Mouse (Mus musculus): ENCODE results near the gene Gusb. TPM values are rescaled to one million over a fixed set of nuclear protein-coding genes. Genes with fewer than 3 reads are reported as not detected.
"Not testable (repeated sequence)": the region's sequence is repeated elsewhere in the genome, so short reads cannot be mapped to it uniquely, and the experiment has no call there.

Gene Gusb
- polyA plus RNA-seq, 1 experiment from 2014 or later = 83.0 TPM

- peaks cover 26% of the 10 kb centered on the region for H3K36me3 ChIP-seq (ENCODE audit: insufficient read depth)
- H3K4me1 ChIP-seq (ENCODE audit: insufficient read depth); ATAC-seq (ENCODE audit: insufficient read depth); H3K9me3 ChIP-seq (ENCODE audit: low read depth, low read length); H3K27me3 ChIP-seq (ENCODE audit: insufficient read depth, low read length); H3K27ac ChIP-seq (ENCODE audit: low read depth); H3K4me2 ChIP-seq; H3K4me3 ChIP-seq (ENCODE audit: low read depth, low read length); DNase-seq; H3K9ac ChIP-seq: not testable (repeated sequence)
- peak; percentile 37 for TF ChIP-seq CTCF (IDR thresholded peaks at IDR 0.05; ENCODE audit: low read depth)
- 56% methylated on average over 2 of the region's 2 CpGs for whole genome bisulfite sequencing
Observed at GRCm38 (mm10) chr5:130036300-130036699, 33.5 kb upstream of the Gusb start.

GRCm38 (mm10) chr5:130033869-130034268 is 31.0 kb upstream of the Gusb start:
- no peak for DNase-seq
- no peak for ATAC-seq (ENCODE audit: insufficient read depth)
- Histone ChIP-seq H3K4me2 (no peak overlapping the region), H3K9me3 (ENCODE audit: low read depth, low read length) (no peaks in the 10 kb centered on the region), H3K9ac (no peak overlapping the region), H3K4me3 (ENCODE audit: low read depth, low read length) (no peak overlapping the region), H3K4me1 (ENCODE audit: insufficient read depth) (no peaks in the 10 kb centered on the region), H3K27me3 (ENCODE audit: insufficient read depth, low read length) (no peaks in the 10 kb centered on the region), H3K36me3 (ENCODE audit: insufficient read depth) (peaks cover 10% of the 10 kb centered on the region; the same call in 1 of the 2 replicates), H3K27ac (ENCODE audit: low read depth) (no peak overlapping the region)
- WGBS = 63% methylated on average over 2 of the region's 2 CpGs
- no peak for TF ChIP-seq CTCF (IDR thresholded peaks at IDR 0.05; ENCODE audit: low read depth)

GRCm38 (mm10) chr5:130031410-130032390 is 28.9 kb upstream of the Gusb start:
- DNase-seq (no peak), ATAC-seq (ENCODE audit: insufficient read depth) (no peak)
- no peaks in the 10 kb centered on the region for H3K9me3 ChIP-seq (ENCODE audit: low read depth, low read length)
- WGBS = 90% methylated on average over 19 of the region's 19 CpGs
- no peak overlapping the region for H3K4me2 ChIP-seq
- H3K27ac ChIP-seq (ENCODE audit: low read depth) = no peak overlapping the region
- 0 out of 2 replicates have a peak, but pooled peaks cover 5% of the 10 kb centered on the region for H3K36me3 ChIP-seq (ENCODE audit: insufficient read depth)
- H3K4me3 ChIP-seq (ENCODE audit: low read depth, low read length) = no peak overlapping the region
- H3K9ac ChIP-seq = no peak overlapping the region
- H3K27me3 ChIP-seq (ENCODE audit: insufficient read depth, low read length) = no peaks in the 10 kb centered on the region
- H3K4me1 ChIP-seq (ENCODE audit: insufficient read depth) = no peaks in the 10 kb centered on the region
- no peak for TF ChIP-seq CTCF (IDR thresholded peaks at IDR 0.05; ENCODE audit: low read depth)

GRCm38 (mm10) chr5:130029142-130029897 is 26.5 kb upstream of the Gusb start, which contains the start of the genes Asl and Crcp:
TSS of gene Asl (minus strand) at chr5:130029247.
TSS of gene Crcp (plus strand) at chr5:130029290.
- ATAC-seq (ENCODE audit: insufficient read depth) (peak; percentile 89), DNase-seq (peak; percentile 85)
- Histone ChIP-seq H3K4me3 (ENCODE audit: low read depth, low read length) (peak within 1 kb of the TSS; percentile 73), H3K9ac (peak within 1 kb of the TSS; percentile 76), H3K36me3 (ENCODE audit: insufficient read depth) (no peaks in the 10 kb centered on the region), H3K4me1 (ENCODE audit: insufficient read depth) (no peaks in the 10 kb centered on the region), H3K4me2 (peak within 1 kb of the TSS; percentile 90), H3K27me3 (ENCODE audit: insufficient read depth, low read length) (no peaks in the 10 kb centered on the region), H3K9me3 (ENCODE audit: low read depth, low read length) (no peaks in the 10 kb centered on the region), H3K27ac (ENCODE audit: low read depth) (peak within 1 kb of the TSS; percentile 95)
- WGBS = 2% methylated on average over 51 of the region's 51 CpGs
- TF ChIP-seq CTCF (IDR thresholded peaks at IDR 0.05; ENCODE audit: low read depth) = no peak

GRCm38 (mm10) chr5:130027696-130028095 is 24.8 kb upstream of the Gusb start:
- Histone ChIP-seq H3K9me3 (ENCODE audit: low read depth, low read length) (no peaks in the 10 kb centered on the region), H3K9ac (no peak overlapping the region), H3K4me2 (no peak overlapping the region), H3K4me1 (ENCODE audit: insufficient read depth) (no peaks in the 10 kb centered on the region), H3K27me3 (ENCODE audit: insufficient read depth, low read length) (no peaks in the 10 kb centered on the region), H3K27ac (ENCODE audit: low read depth) (no peak overlapping the region), H3K36me3 (ENCODE audit: insufficient read depth) (no peaks in the 10 kb centered on the region), H3K4me3 (ENCODE audit: low read depth, low read length) (no peak overlapping the region)
- ATAC-seq (ENCODE audit: insufficient read depth) (no peak), DNase-seq (no peak)
- WGBS = 78% methylated on average over 7 of the region's 7 CpGs
- no peak for TF ChIP-seq CTCF (IDR thresholded peaks at IDR 0.05; ENCODE audit: low read depth)

GRCm38 (mm10) chr5:130027134-130027533 is 24.3 kb upstream of the Gusb start:
- no peak overlapping the region for H3K4me2 ChIP-seq
- no peaks in the 10 kb centered on the region for H3K4me1 ChIP-seq (ENCODE audit: insufficient read depth)
- no peaks in the 10 kb centered on the region for H3K27me3 ChIP-seq (ENCODE audit: insufficient read depth, low read length)
- no peak overlapping the region for H3K27ac ChIP-seq (ENCODE audit: low read depth)
- no peak for ATAC-seq (ENCODE audit: insufficient read depth)
- WGBS = 71% methylated on average over 5 of the region's 5 CpGs
- TF ChIP-seq CTCF (IDR thresholded peaks at IDR 0.05; ENCODE audit: low read depth) = no peak
- no peak overlapping the region for H3K9ac ChIP-seq
- no peaks in the 10 kb centered on the region for H3K36me3 ChIP-seq (ENCODE audit: insufficient read depth)
- no peak for DNase-seq
- H3K4me3 ChIP-seq (ENCODE audit: low read depth, low read length) = no peak overlapping the region
- no peaks in the 10 kb centered on the region for H3K9me3 ChIP-seq (ENCODE audit: low read depth, low read length)

All from lung, embryonic 14.5 days (tissue).